Comparison of ENCODE assay signal across 7 mouse cellular contexts in genomic region chr3:60502155-60502987, GRCm38 (mm10). TPM values are rescaled to one million over a fixed set of nuclear protein-coding genes. Genes with fewer than 3 reads are reported as not detected.
DNase-seq lines count a peak whose midpoint lies in the region; ATAC-seq lines count a peak whose summit lies in the region.

No protein-coding gene starts in this region.

- H3K4me1 ChIP-seq in embryonic facial prominence, embryonic 11.5 days (ENCODE audit: control insufficient read depth, insufficient read depth, low read length), result no peaks in the 10 kb centered on the region

- no peak for ATAC-seq in embryonic facial prominence, embryonic 11.5 days (replicated peaks; ENCODE audit: insufficient number of reproducible peaks, low FRiP score, low TSS enrichment, low read depth)

- H3K9me3 ChIP-seq in embryonic facial prominence, embryonic 11.5 days (replicated peaks; ENCODE audit: control insufficient read depth, low read length), result no peaks in the 10 kb centered on the region

- no peak overlapping the region for H3K27ac ChIP-seq in embryonic facial prominence, embryonic 11.5 days (replicated peaks; ENCODE audit: low read depth, low read length)

- no peaks in the 10 kb centered on the region for H3K27me3 ChIP-seq in embryonic facial prominence, embryonic 11.5 days (ENCODE audit: control insufficient read depth, insufficient read depth, low read length)

- WGBS in embryonic facial prominence, embryonic 11.5 days, result 25% methylated on average over 7 of the region's 7 CpGs

- peak; percentile 34 for DNase-seq in thymus, postnatal 0 days (ENCODE audit: low spot score)
- DNase-seq in thymus, adult 18-20 months, result no peak
- DNase-seq in embryonic facial prominence, embryonic 11.5 days (ENCODE audit: low spot score), result no peak
- DNase-seq in induced T-regulatory cell, adult 2 months (ENCODE audit: low read depth), result peak; percentile 69
- peak; percentile 50 for DNase-seq in neural tube, embryonic 10.5 days (ENCODE audit: extremely low spot score, low spot score)
- no peak for DNase-seq in gastrocnemius, postnatal 14 days
- no peak for DNase-seq in left cerebral cortex, adult 18-20 months (ENCODE audit: low spot score in 2 of 2)

- 0 out of 2 replicates have a peak overlapping the region, but pooled peaks have one; percentile 22 for H3K9ac ChIP-seq in embryonic facial prominence, embryonic 11.5 days (replicated peaks; ENCODE audit: low read length)

- peak overlapping the region; percentile 90 for H3K4me3 ChIP-seq in embryonic facial prominence, embryonic 11.5 days (ENCODE audit: low read depth, low read length)

- no peaks in the 10 kb centered on the region for H3K36me3 ChIP-seq in embryonic facial prominence, embryonic 11.5 days (replicated peaks; ENCODE audit: control insufficient read depth, insufficient read depth, low read depth, low read length)

- peak overlapping the region; percentile 64 for H3K4me2 ChIP-seq in embryonic facial prominence, embryonic 11.5 days (ENCODE audit: low read depth, low read length)

- intact Hi-C loops in gastrocnemius, postnatal 14 days (cut with DNase I; ENCODE audit: low total_unique reads), result no loop called here

RNA-seq across cellular contexts. Expression of gene Mbnl1, which starts 29.7 kb away (rescaled TPM):
- polyA plus RNA-seq in thymus, postnatal 0 days (2015; fragmentation: Nextera tagmentation; extraction: Ambion mirVana), result 224 and 235 TPM in 2 replicates
- 68.8 and 68.9 TPM in 2 replicates for polyA plus RNA-seq in embryonic facial prominence, embryonic 11.5 days (2014; fragmentation: Nextera tagmentation; extraction: Ambion mirVana)
- 100 to 1,000 TPM; 280 to 319 TPM for total RNA-seq in gastrocnemius, postnatal 14 days (2021)
- total RNA-seq in left cerebral cortex, adult 18-20 months (2021), result 100 to 1,000 TPM; 141 to 157 TPM

Comparison
In these comparisons a context has a peak if more than half of its experiments do, and no peak if none do; other contexts are left out.
1. DNase-seq: peak in thymus, postnatal 0 days (single experiment), induced T-regulatory cell, adult 2 months (single experiment) and neural tube, embryonic 10.5 days (single experiment); none in thymus, adult 18-20 months (0 of 2), embryonic facial prominence, embryonic 11.5 days (single experiment), gastrocnemius, postnatal 14 days (single experiment) and left cerebral cortex, adult 18-20 months (0 of 2).